Mouse (Mus musculus) liver, embryonic 13.5 days (tissue): ENCODE results near the gene Uvrag. TPM values are rescaled to one million over a fixed set of nuclear protein-coding genes. Genes with fewer than 3 reads are reported as not detected.

Source experiments
- ATAC-seq: fragments of 200-750 bp; cut with Nextera tagmentation; 2 replicates; pipeline ENCODE4 v1.8.0; 2017; ENCODE audit warnings: low read depth, mild to moderate bottlenecking, moderate number of reproducible peaks, moderate library complexity
- DNase-seq: peaks from one replicate; pipeline ENCODE4 v3.0.0; 2022
- H3K27ac ChIP-seq: fragments of 300-500 bp; sonication (generic); 2 replicates; pipeline ENCODE4 v1.5.1; 2015; ENCODE audit warnings: moderate library complexity, mild to moderate bottlenecking, inconsistent platforms
- H3K27me3 ChIP-seq: fragments of 300-500 bp; sonication (generic); 2 replicates; pipeline ENCODE4 v1.6.1; 2015; ENCODE audit warnings: mild to moderate bottlenecking, inconsistent platforms
- H3K36me3 ChIP-seq: fragments of 300-500 bp; sonication (generic); 2 replicates; pipeline ENCODE4 v1.6.1; 2015; ENCODE audit warnings: mild to moderate bottlenecking, inconsistent platforms
- H3K4me1 ChIP-seq: fragments of 300-500 bp; sonication (generic); replicated peaks from 2 replicates; pipeline ENCODE4 v1.6.1; 2015; ENCODE audit warnings: inconsistent platforms
- H3K4me2 ChIP-seq: fragments of 300-500 bp; sonication (generic); 2 replicates; pipeline ENCODE4 v1.6.1; 2015; ENCODE audit warnings: inconsistent platforms, mild to moderate bottlenecking, moderate library complexity
- H3K4me3 ChIP-seq: fragments of 300-500 bp; sonication (generic); replicated peaks from 2 replicates; pipeline ENCODE4 v1.5.1; 2015; ENCODE audit warnings: mild to moderate bottlenecking, inconsistent platforms
- H3K9ac ChIP-seq: fragments of 300-500 bp; sonication (generic); 2 replicates; pipeline ENCODE4 v1.6.1; 2015; ENCODE audit warnings: mild to moderate bottlenecking, inconsistent platforms
- H3K9me3 ChIP-seq: fragments of 300-500 bp; sonication (generic); replicated peaks from 2 replicates; pipeline ENCODE4 v1.6.1; 2016; ENCODE audit warnings: inconsistent platforms
- WGBS: fragments of 180-500 bp; shearing (Covaris S2); methylation state at CpG from one replicate; pipeline ENCODE4 v1.1.7; 2015; ENCODE audit not compliant: insufficient replicate concordance; 5-methylcytosine and 5-hydroxymethylcytosine counted together
- polyA plus RNA-seq: library from polyadenylated mRNA; unstranded; fragments of >200 nt; fragmentation: Nextera tagmentation; extraction: Ambion mirVana; gene quantifications from 2 replicates; pipeline ENCODE4 v1.2.1, GENCODE M21; 2015

The Uvrag gene
- polyA plus RNA-seq, 1 experiment from 2014 or later = 8.9 TPM

- H3K4me1 ChIP-seq = no peaks in the 10 kb centered on the region
- H3K4me3 ChIP-seq = no peak overlapping the region
- 64% methylated on average over 2 of the region's 2 CpGs for WGBS
- no peak overlapping the region for H3K4me2 ChIP-seq
- H3K27ac ChIP-seq = no peak overlapping the region
- no peak for DNase-seq
- no peak for ATAC-seq
- H3K36me3 ChIP-seq = no peaks in the 10 kb centered on the region
- no peaks in the 10 kb centered on the region for H3K27me3 ChIP-seq
- H3K9ac ChIP-seq = no peak overlapping the region
- no peaks in the 10 kb centered on the region for H3K9me3 ChIP-seq
Measured at GRCm38 (mm10) chr7:98879176-98879575, 261.8 kb downstream of the Uvrag start.

DNA sequence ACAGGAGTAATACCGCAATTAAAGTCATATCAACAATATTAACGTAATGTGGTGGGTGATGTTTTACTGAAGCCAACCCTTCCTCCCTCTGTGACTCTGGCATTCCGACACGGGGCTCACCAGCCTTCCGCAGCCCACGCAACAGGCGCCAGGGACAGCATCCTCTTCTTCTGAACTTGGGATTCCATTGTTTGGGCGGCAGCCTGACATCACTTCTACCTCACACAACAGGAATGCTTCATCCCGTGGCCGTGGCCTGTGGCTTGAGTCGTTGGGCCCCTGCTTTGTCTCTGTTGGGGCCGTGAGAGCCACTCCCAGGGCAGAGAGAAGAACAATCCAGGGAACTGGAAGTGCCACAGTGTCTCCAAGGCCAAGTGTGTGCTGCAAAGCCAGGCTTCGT lies 264.8 kb downstream of the Uvrag start:
- WGBS = 41% methylated on average over 13 of the region's 13 CpGs
- no peaks in the 10 kb centered on the region for H3K4me1 ChIP-seq
- ATAC-seq = no peak

GRCm38 (mm10) chr7:98875390-98875990 lies 265.5 kb downstream of the Uvrag start:
- DNase-seq (no peak), ATAC-seq (no peak)
- WGBS = 49% methylated on average over 13 of the region's 13 CpGs
- Histone ChIP-seq H3K27ac (no peak overlapping the region), H3K27me3 (peaks cover 3% of the 10 kb centered on the region; the same call in 1 of the 2 replicates), H3K9me3 (no peaks in the 10 kb centered on the region), H3K4me1 (no peaks in the 10 kb centered on the region), H3K4me2 (no peak overlapping the region), H3K9ac (no peak overlapping the region), H3K36me3 (no peaks in the 10 kb centered on the region), H3K4me3 (no peak overlapping the region)

More for the DNA sequence above, 264.8 kb downstream of the Uvrag start:
- Histone ChIP-seq H3K9ac (no peak overlapping the region), H3K4me3 (no peak overlapping the region), H3K4me2 (no peak overlapping the region), H3K36me3 (no peaks in the 10 kb centered on the region), H3K9me3 (no peaks in the 10 kb centered on the region), H3K27ac (no peak overlapping the region), H3K27me3 (peaks cover 3% of the 10 kb centered on the region; the same call in 1 of the 2 replicates)
- DNase-seq = no peak

DNA sequence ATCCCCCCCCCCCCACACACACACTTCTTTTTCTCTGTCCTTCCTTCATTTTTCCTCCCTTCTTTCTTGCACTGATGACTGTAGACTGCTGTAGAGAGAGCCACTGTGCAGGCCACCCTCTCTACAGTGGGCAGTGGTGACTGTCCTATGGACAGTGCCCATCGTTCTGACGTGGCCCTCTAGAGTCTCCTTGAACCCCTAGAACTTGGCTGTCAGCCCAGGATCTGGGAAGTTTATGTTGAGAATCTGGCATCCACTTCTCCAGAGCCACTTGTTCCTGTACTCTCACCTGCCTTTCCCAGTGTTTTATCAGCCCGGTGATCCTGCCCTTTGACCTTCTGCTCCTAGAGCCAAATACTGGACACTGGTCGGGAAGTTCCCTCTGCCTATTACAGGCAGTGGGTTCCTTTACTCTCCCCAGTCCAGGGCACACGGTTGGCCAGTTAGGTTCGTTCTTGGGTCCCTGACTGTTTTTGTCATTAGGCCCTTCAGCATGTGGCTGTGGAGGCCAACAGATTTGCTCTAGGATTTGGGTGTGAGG lies 266.5 kb downstream of the Uvrag start:
- DNase-seq = no peak

DNA sequence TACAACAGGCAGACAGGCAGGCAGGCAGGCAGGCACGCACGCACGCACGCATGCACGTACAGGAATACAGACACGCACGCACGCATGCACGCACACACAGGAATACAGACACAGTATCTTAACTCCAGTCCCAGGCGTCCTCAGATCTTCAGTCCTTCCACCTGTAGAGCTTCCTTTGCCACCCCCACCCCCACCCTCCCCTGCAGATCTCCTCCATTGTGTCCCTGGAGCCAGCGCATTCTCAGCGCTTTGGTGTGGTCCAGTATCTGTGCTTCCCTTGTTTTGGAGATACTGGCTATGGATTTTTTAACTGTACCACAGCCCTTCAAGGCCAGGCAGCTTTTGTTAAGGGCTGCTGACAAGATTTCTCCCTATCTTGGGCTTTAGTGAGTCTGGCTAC lies 267.6 kb downstream of the Uvrag start:
- Histone ChIP-seq H3K27me3 (peaks cover 3% of the 10 kb centered on the region; the same call in 1 of the 2 replicates), H3K4me1 (peaks cover under 1% of the 10 kb centered on the region; the same call in 1 of the 2 replicates), H3K4me2 (no peak overlapping the region), H3K4me3 (no peak overlapping the region), H3K9ac (no peak overlapping the region), H3K27ac (no peak overlapping the region), H3K36me3 (no peaks in the 10 kb centered on the region), H3K9me3 (no peaks in the 10 kb centered on the region)
- no peak for ATAC-seq
- DNase-seq = no peak
- 74% methylated on average over 12 of the region's 12 CpGs for WGBS

More for the DNA sequence above, 266.5 kb downstream of the Uvrag start:
- WGBS = 50% methylated on average over 6 of the region's 6 CpGs
- Histone ChIP-seq H3K27ac (no peak overlapping the region), H3K4me3 (no peak overlapping the region), H3K9ac (no peak overlapping the region), H3K36me3 (no peaks in the 10 kb centered on the region), H3K4me1 (no peaks in the 10 kb centered on the region), H3K9me3 (no peaks in the 10 kb centered on the region), H3K27me3 (peaks cover 3% of the 10 kb centered on the region; the same call in 1 of the 2 replicates), H3K4me2 (no peak overlapping the region)
- 0 out of 2 replicates have a peak, but pooled peaks have one; percentile 31 for ATAC-seq

GRCm38 (mm10) chr7:98871882-98872281 lies 269.1 kb downstream of the Uvrag start:
- Histone ChIP-seq H3K4me2 (no peak overlapping the region), H3K9ac (no peak overlapping the region), H3K27me3 (peaks cover 3% of the 10 kb centered on the region; the same call in 1 of the 2 replicates), H3K4me1 (peaks cover 10% of the 10 kb centered on the region), H3K9me3 (no peaks in the 10 kb centered on the region), H3K36me3 (no peaks in the 10 kb centered on the region), H3K4me3 (no peak overlapping the region), H3K27ac (no peak overlapping the region)
- DNase-seq (no peak), ATAC-seq (no peak)
- WGBS = 53% methylated on average over 12 of the region's 12 CpGs

DNA sequence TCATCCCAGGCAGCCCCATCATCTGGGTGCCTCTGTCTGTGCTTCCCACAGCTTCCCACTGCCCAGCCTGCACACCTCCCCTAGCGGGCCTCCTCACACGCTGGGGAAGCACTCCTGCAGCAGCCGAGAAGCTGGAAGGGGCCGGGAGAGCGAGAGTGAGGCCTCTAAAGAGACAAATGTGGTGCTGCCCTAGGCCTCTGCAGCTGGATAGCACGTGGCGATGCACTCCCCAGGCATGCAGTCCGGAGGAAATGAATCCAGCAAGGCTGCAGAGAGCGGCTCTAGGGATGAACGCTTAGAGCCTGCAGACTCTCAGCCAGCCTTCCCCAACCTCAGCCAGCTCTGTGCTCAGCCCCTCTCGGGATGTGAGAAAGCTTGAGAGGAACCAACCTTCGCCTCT lies 270.1 kb downstream of the Uvrag start:
- no peak overlapping the region for H3K9ac ChIP-seq
- H3K4me1 ChIP-seq = peaks cover 10% of the 10 kb centered on the region
- H3K36me3 ChIP-seq = no peaks in the 10 kb centered on the region
- ATAC-seq = no peak
- H3K4me3 ChIP-seq = no peak overlapping the region
- peaks cover 3% of the 10 kb centered on the region; the same call in 1 of the 2 replicates for H3K27me3 ChIP-seq
- WGBS = 34% methylated on average over 12 of the region's 12 CpGs
- no peaks in the 10 kb centered on the region for H3K9me3 ChIP-seq
- no peak overlapping the region for H3K4me2 ChIP-seq
- no peak for DNase-seq
- no peak overlapping the region for H3K27ac ChIP-seq

GRCm38 (mm10) chr7:98869070-98869469 lies 271.9 kb downstream of the Uvrag start:
- H3K4me3 ChIP-seq = no peak overlapping the region
- H3K9ac ChIP-seq = no peak overlapping the region
- peaks cover 10% of the 10 kb centered on the region for H3K4me1 ChIP-seq
- H3K4me2 ChIP-seq = no peak overlapping the region
- H3K27me3 ChIP-seq = peaks cover 3% of the 10 kb centered on the region; the same call in 1 of the 2 replicates
- ATAC-seq (no peak), DNase-seq (no peak)
- no peaks in the 10 kb centered on the region for H3K9me3 ChIP-seq
- H3K36me3 ChIP-seq = no peaks in the 10 kb centered on the region
- 27% methylated on average over 3 of the region's 3 CpGs for WGBS
- no peak overlapping the region for H3K27ac ChIP-seq

GRCm38 (mm10) chr7:98867794-98868150 lies 273.2 kb downstream of the Uvrag start:
- Histone ChIP-seq H3K27ac (no peak overlapping the region), H3K9ac (no peak overlapping the region), H3K27me3 (peaks cover 3% of the 10 kb centered on the region; the same call in 1 of the 2 replicates), H3K4me1 (peaks cover 10% of the 10 kb centered on the region), H3K9me3 (no peaks in the 10 kb centered on the region), H3K4me2 (no peak overlapping the region), H3K4me3 (no peak overlapping the region), H3K36me3 (no peaks in the 10 kb centered on the region)
- whole genome bisulfite sequencing = 13% methylated on average over 2 of the region's 2 CpGs
- DNase-seq = no peak
- ATAC-seq = no peak

DNA sequence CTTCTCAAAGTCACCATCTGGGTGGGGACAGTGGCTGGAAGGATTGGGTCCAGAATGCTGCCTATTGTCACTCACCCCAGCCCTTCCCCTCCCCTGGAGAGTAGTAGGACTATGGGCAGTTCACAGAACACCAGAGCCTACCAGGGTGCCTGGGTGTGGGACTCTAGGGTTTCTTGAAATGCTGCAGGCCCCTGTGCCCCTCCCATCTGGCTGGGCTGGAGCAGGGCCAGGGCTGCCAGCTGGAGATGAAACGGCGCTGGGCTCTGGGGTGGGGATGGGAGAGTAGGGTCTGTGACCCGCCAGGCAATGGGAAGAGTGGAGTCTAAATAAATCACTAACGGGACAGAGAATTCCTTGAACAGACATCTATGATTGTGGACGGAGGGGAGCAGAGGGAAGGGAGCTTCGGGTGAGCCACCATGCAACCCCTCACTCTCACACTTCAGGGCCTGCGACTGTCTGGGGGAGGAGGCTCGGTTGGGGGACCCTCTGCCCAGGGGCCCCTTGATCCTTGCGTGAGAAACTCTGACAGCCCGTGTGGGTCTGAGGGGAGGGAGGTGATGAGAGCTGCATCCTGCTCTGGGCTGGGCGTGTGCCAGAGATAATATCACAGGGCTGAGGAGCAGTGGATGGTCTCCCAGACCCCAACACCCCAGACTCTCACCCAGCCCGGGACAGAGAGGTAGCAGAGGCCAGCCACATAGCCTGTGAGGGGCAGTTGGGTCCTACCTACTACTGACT lies 273.7 kb downstream of the Uvrag start:
- Histone ChIP-seq H3K36me3 (no peaks in the 10 kb centered on the region), H3K27me3 (peaks cover 3% of the 10 kb centered on the region; the same call in 1 of the 2 replicates), H3K4me3 (no peak overlapping the region), H3K9ac (no peak overlapping the region), H3K27ac (no peak overlapping the region), H3K4me2 (no peak overlapping the region), H3K9me3 (no peaks in the 10 kb centered on the region), H3K4me1 (peaks cover 10% of the 10 kb centered on the region)
- no peak for ATAC-seq
- WGBS = 27% methylated on average over 12 of the region's 12 CpGs
- DNase-seq = no peak

- Histone ChIP-seq H3K4me1 (peaks cover 10% of the 10 kb centered on the region), H3K4me3 (no peak overlapping the region), H3K36me3 (no peaks in the 10 kb centered on the region), H3K27ac (no peak overlapping the region), H3K27me3 (no peaks in the 10 kb centered on the region), H3K4me2 (no peak overlapping the region), H3K9me3 (no peaks in the 10 kb centered on the region), H3K9ac (no peak overlapping the region)
- ATAC-seq = no peak
- DNase-seq = no peak
- WGBS = 47% methylated on average over 9 of the region's 9 CpGs
Measured at GRCm38 (mm10) chr7:98863969-98864718, 276.8 kb downstream of the Uvrag start.
